Mouse (Mus musculus) limb, embryonic 11.5 days (tissue): ENCODE data around the gene E130114P18Rik. TPM values are rescaled to one million over a fixed set of nuclear protein-coding genes. Genes with fewer than 3 reads are reported as not detected.

ENCODE experiments used
- ATAC-seq: fragments of 200-750 bp; cut with Nextera tagmentation; 2 replicates; pipeline ENCODE4 v1.8.0; 2017; ENCODE audit warnings: low read depth; ENCODE audit not compliant: insufficient number of reproducible peaks, low FRiP score, low TSS enrichment
- DNase-seq: peaks from one replicate; pipeline ENCODE4 v3.0.0-alpha.2; 2015; ENCODE audit warnings: low spot score
- H3K27ac ChIP-seq: fragments of 300-500 bp; sonication (generic); replicated peaks from 2 replicates; pipeline ENCODE4 v1.5.1; 2014; ENCODE audit warnings: low read depth, mild to moderate bottlenecking, low read length
- H3K27me3 ChIP-seq: fragments of 300-500 bp; sonication (generic); 2 replicates; pipeline ENCODE4 v1.6.1; 2014; ENCODE audit warnings: mild to moderate bottlenecking, low read length, mixed read lengths; ENCODE audit not compliant: control insufficient read depth, insufficient read depth
- H3K36me3 ChIP-seq: fragments of 300-500 bp; sonication (generic); 2 replicates; pipeline ENCODE4 v1.6.1; 2014; ENCODE audit warnings: mild to moderate bottlenecking, low read length, moderate library complexity, mixed read lengths; ENCODE audit not compliant: control insufficient read depth, insufficient read depth
- H3K4me1 ChIP-seq: fragments of 300-500 bp; sonication (generic); 2 replicates; pipeline ENCODE4 v1.6.1; 2014; ENCODE audit warnings: low read length, mixed read lengths; ENCODE audit not compliant: control insufficient read depth, insufficient read depth
- H3K4me2 ChIP-seq: fragments of 300-500 bp; sonication (generic); 2 replicates; pipeline ENCODE4 v1.6.1; 2014; ENCODE audit warnings: low read depth, mild to moderate bottlenecking, moderate library complexity; ENCODE audit not compliant: severe bottlenecking
- H3K4me3 ChIP-seq: fragments of 300-500 bp; sonication (generic); 2 replicates; pipeline ENCODE4 v1.5.1; 2014; ENCODE audit warnings: low read depth, low read length
- H3K9ac ChIP-seq: fragments of 300-500 bp; sonication (generic); 2 replicates; pipeline ENCODE4 v1.6.1; 2014; ENCODE audit warnings: mild to moderate bottlenecking, low read length
- H3K9me3 ChIP-seq: fragments of 300-500 bp; sonication (generic); 2 replicates; pipeline ENCODE4 v1.6.1; 2016; ENCODE audit warnings: low read length; ENCODE audit not compliant: control insufficient read depth
- WGBS: fragments of 180-500 bp; shearing (Covaris S2); extraction: QIAGEN DNeasy Blood & Tissue Kit; methylation state at CpG from one replicate; pipeline ENCODE4 v1.1.7; 2014; 5-methylcytosine and 5-hydroxymethylcytosine counted together
- polyA plus RNA-seq: library from polyadenylated mRNA; unstranded; fragments of >200 nt; fragmentation: Nextera tagmentation; extraction: Ambion mirVana; gene quantifications from 2 replicates; pipeline ENCODE4 v1.2.1, GENCODE M21; 2014

The E130114P18Rik gene
- polyA plus RNA-seq, 1 experiment from 2014 or later, result 10.1 TPM

DNA sequence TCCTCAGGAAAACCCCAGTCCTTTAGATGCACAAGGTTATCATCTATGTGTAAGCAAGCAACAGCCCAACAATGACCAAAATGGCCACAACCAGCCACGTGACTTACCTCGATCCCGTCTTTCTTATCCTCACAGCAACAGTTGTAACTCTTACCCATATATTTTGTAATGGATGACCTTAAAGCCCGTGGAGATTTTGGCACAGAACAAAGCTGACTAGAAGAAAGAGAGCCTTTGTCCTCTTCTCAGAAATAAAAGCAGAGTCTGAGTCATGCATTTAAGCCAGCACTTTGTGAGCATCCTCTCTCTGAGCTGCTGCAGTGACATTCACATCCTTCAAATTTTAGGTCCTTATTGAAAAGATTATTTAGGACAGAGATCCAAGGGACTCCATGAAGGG is 156.1 kb downstream of the E130114P18Rik start:
- H3K36me3 ChIP-seq, result no peaks in the 10 kb centered on the region
- H3K4me1 ChIP-seq, result peaks cover 17% of the 10 kb centered on the region
- H3K27me3 ChIP-seq, result no peaks in the 10 kb centered on the region
- H3K9me3 ChIP-seq, result no peaks in the 10 kb centered on the region
- ATAC-seq, result no peak
- WGBS, result 93% methylated on average over 4 of the region's 4 CpGs
- no peak overlapping the region for H3K9ac ChIP-seq
- H3K4me3 ChIP-seq, result no peak overlapping the region
- no peak overlapping the region for H3K4me2 ChIP-seq
- no peak overlapping the region for H3K27ac ChIP-seq
- no peak for DNase-seq

DNA sequence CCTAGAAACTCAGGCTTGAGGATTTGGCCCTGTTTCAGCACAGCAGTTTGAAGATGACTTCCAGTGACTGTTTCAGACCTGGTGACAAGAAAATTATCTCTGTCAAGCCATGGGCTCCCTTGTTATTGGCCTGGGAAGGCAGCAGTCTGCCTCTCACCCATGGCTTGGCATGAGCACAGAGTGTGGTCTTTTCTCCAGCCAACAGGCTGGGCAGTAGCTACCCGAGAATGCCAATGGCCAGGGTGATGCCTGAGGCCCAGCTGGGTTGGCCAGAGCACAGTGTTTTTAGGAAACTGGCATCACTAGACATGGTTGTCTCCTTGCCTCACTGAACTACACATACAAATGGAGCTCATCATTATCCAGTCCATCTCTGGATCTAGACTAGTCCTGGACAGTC is 157.5 kb downstream of the E130114P18Rik start:
- no peaks in the 10 kb centered on the region for H3K27me3 ChIP-seq
- H3K4me2 ChIP-seq, result no peak overlapping the region
- H3K9ac ChIP-seq, result no peak overlapping the region
- H3K9me3 ChIP-seq, result no peaks in the 10 kb centered on the region
- 79% methylated on average over 1 of the region's 1 CpGs for WGBS
- no peak overlapping the region for H3K27ac ChIP-seq
- ATAC-seq (no peak), DNase-seq (no peak)
- H3K4me3 ChIP-seq, result no peak overlapping the region
- H3K4me1 ChIP-seq, result peaks cover 9% of the 10 kb centered on the region; the same call in 1 of the 2 replicates
- H3K36me3 ChIP-seq, result no peaks in the 10 kb centered on the region

- H3K27ac ChIP-seq, result no peak overlapping the region
- ATAC-seq (no peak), DNase-seq (no peak)
- H3K9ac ChIP-seq, result no peak overlapping the region
- peaks cover 7% of the 10 kb centered on the region; the same call in 1 of the 2 replicates for H3K4me1 ChIP-seq
- H3K36me3 ChIP-seq, result no peaks in the 10 kb centered on the region
- no peak overlapping the region for H3K4me3 ChIP-seq
- 53% methylated on average over 15 of the region's 15 CpGs for WGBS
- H3K9me3 ChIP-seq, result no peaks in the 10 kb centered on the region
- H3K27me3 ChIP-seq, result no peaks in the 10 kb centered on the region
- no peak overlapping the region for H3K4me2 ChIP-seq
Observed at GRCm38 (mm10) chr4:97618668-97619373, 159.1 kb downstream of the E130114P18Rik start.

DNA sequence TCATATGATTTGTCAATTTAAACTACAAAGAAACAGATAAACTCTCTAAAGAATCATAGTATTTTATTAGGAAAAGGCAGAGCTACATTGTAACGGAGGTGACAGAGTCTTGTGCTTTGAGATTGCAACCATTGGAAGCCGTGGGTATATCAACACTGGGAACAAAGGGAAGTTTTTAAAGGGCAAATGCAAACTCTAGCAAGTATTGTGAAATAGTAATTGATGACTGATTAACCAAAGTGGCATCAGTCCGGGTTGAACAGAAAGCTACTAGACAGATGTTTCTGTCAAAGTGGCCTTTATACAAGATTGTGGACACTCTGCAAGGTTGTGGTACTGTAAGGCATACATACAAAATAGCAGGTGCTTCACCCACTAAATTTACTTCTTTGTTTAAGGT is 162.8 kb downstream of the E130114P18Rik start:
- Histone ChIP-seq H3K27ac (no peak overlapping the region), H3K36me3 (no peaks in the 10 kb centered on the region), H3K4me2 (no peak overlapping the region), H3K9me3 (no peaks in the 10 kb centered on the region), H3K9ac (no peak overlapping the region), H3K27me3 (no peaks in the 10 kb centered on the region), H3K4me1 (peaks cover 11% of the 10 kb centered on the region; the same call in 1 of the 2 replicates), H3K4me3 (no peak overlapping the region)
- WGBS, result 89% methylated on average over 3 of the region's 3 CpGs
- ATAC-seq (no peak), DNase-seq (no peak)

GRCm38 (mm10) chr4:97611251-97611847 is 166.5 kb downstream of the E130114P18Rik start:
- Histone ChIP-seq H3K4me1 (peaks cover 11% of the 10 kb centered on the region), H3K4me3 (no peak overlapping the region), H3K9ac (no peak overlapping the region), H3K9me3 (no peaks in the 10 kb centered on the region), H3K27ac (no peak overlapping the region), H3K27me3 (no peaks in the 10 kb centered on the region), H3K36me3 (no peaks in the 10 kb centered on the region), H3K4me2 (no peak overlapping the region)
- 81% methylated on average over 11 of the region's 11 CpGs for WGBS
- DNase-seq, result no peak
- no peak for ATAC-seq

DNA sequence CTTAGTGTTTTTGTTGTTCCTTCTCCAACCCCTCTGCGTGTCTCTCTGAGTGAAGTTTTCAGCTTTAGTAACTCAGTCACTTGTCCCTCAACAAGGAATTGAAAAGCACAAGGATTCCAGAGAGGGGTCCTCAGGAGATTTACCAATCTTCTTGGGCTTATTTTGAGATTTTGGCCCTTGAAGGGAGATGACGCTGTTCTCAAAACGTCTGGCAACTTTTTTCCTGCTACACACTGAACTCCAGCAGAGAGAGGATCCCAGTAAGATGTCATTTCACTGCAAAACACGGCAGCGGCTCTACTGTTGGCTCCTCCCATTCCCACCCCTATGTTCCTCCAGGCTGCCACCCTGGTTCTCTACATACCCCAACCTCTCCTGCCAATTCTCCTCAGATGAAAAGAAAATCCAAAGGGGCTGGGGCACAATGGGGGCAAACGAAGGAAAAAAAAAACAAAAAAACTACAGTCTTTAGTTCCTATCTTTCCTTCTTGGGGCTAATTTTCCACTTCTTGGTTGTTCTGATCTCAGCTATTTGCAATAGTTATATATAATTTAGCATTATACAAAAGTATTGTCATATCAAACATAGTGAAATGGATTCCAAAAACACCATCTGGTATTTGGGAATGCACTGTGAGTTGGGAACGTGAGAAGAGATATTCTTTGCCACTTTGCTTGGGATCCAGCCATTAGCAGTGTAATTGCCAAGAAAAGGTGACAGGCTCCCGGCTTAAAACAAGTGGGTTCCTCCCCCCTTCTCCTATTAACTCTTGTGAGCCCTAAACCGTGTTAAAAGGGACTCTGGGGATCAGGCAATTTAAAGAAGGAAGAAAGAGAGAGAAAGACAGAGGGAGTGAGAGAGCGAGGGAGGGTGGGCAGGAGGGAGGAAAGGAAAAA is 167.8 kb downstream of the E130114P18Rik start:
- H3K27ac ChIP-seq, result no peak overlapping the region
- no peaks in the 10 kb centered on the region for H3K27me3 ChIP-seq
- no peak overlapping the region for H3K4me3 ChIP-seq
- H3K4me2 ChIP-seq, result no peak overlapping the region
- H3K36me3 ChIP-seq, result no peaks in the 10 kb centered on the region
- no peak overlapping the region for H3K9ac ChIP-seq
- H3K9me3 ChIP-seq, result no peaks in the 10 kb centered on the region
- peaks cover 11% of the 10 kb centered on the region for H3K4me1 ChIP-seq
- ATAC-seq (no peak), DNase-seq (no peak)
- 31% methylated on average over 10 of the region's 10 CpGs for WGBS

DNA sequence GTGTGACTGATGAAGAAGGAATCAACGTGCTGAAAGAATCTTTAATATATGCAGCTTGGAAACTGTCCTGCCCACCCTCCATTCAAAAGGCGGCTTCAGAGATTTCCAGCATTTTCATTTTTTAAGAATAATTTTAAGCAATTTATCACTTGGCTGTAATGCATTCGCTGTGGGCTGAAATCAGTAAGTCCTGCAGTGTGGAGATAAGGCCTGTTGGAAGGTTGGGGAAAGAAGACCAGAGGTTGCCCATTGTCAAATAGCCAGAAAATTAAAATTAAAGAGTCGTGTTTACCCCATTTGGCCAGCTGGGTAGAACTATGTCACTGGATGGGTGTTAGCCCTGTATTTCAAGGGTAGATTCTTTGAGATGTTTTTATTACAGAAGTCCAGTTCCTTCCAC is 168.5 kb downstream of the E130114P18Rik start:
- Histone ChIP-seq H3K9ac (no peak overlapping the region), H3K27ac (no peak overlapping the region), H3K4me1 (peaks cover 11% of the 10 kb centered on the region), H3K36me3 (no peaks in the 10 kb centered on the region), H3K4me2 (no peak overlapping the region), H3K9me3 (no peaks in the 10 kb centered on the region), H3K27me3 (no peaks in the 10 kb centered on the region), H3K4me3 (no peak overlapping the region)
- WGBS, result 93% methylated on average over 4 of the region's 4 CpGs
- DNase-seq (no peak), ATAC-seq (no peak)

DNA sequence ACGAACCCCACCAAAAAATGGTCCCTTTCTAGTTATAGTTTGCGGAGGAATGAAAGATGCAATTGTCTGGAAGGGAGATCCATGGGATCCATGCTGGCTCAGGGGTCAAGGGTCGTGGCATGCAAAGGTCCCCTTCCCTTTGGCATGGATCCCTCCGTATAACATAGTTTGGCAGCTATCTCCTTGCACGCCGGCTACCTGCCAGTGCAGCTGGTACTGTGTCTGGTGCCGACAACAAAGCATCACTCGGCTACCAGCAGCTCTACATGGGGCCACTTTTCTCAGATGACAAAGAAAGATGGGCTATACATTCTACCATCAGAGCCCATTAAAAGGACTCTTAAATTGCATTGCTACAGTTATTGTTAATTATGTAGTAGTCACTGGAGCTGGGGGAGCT is 169.2 kb downstream of the E130114P18Rik start:
- Histone ChIP-seq H3K27me3 (no peaks in the 10 kb centered on the region), H3K9me3 (no peaks in the 10 kb centered on the region), H3K4me1 (peaks cover 11% of the 10 kb centered on the region), H3K4me3 (no peak overlapping the region), H3K36me3 (no peaks in the 10 kb centered on the region), H3K9ac (no peak overlapping the region), H3K27ac (no peak overlapping the region), H3K4me2 (no peak overlapping the region)
- 81% methylated on average over 8 of the region's 8 CpGs for WGBS
- no peak for ATAC-seq
- DNase-seq, result no peak
